Mouse (Mus musculus) liver, embryonic 16.5 days (tissue): ENCODE measurements around the gene Nlrp3. TPM values are rescaled to one million over a fixed set of nuclear protein-coding genes. Genes with fewer than 3 reads are reported as not detected.

ENCODE experiments used
- ATAC-seq: fragments of 200-750 bp; cut with Nextera tagmentation; 2 replicates; pipeline ENCODE4 v1.8.0; 2017; ENCODE audit warnings: low read depth, mild to moderate bottlenecking, moderate number of reproducible peaks, moderate library complexity
- H3K27ac ChIP-seq: fragments of 300-500 bp; sonication (generic); 2 replicates; pipeline ENCODE4 v1.5.1; 2014; ENCODE audit warnings: mild to moderate bottlenecking, low read length
- H3K27me3 ChIP-seq: fragments of 300-500 bp; sonication (generic); 2 replicates; pipeline ENCODE4 v1.6.1; 2014; ENCODE audit warnings: low read depth, low read length, mixed read lengths; ENCODE audit not compliant: control insufficient read depth, insufficient read depth
- H3K36me3 ChIP-seq: fragments of 300-500 bp; sonication (generic); 2 replicates; pipeline ENCODE4 v1.6.1; 2014; ENCODE audit warnings: mild to moderate bottlenecking; ENCODE audit not compliant: control insufficient read depth, insufficient read depth
- H3K4me1 ChIP-seq: fragments of 300-500 bp; sonication (generic); 2 replicates; pipeline ENCODE4 v1.6.1; 2014; ENCODE audit warnings: low read depth, low read length, mixed read lengths; ENCODE audit not compliant: control insufficient read depth
- H3K4me2 ChIP-seq: fragments of 300-500 bp; sonication (generic); 2 replicates; pipeline ENCODE4 v1.6.1; 2014; ENCODE audit warnings: low read depth, low read length, mixed read lengths
- H3K4me3 ChIP-seq: fragments of 300-500 bp; sonication (generic); 2 replicates; pipeline ENCODE4 v1.5.1; 2014; ENCODE audit warnings: low read depth, mild to moderate bottlenecking, low read length
- H3K9ac ChIP-seq: fragments of 300-500 bp; sonication (generic); 2 replicates; pipeline ENCODE4 v1.6.1; 2014; ENCODE audit warnings: low read depth, low read length
- H3K9me3 ChIP-seq: fragments of 300-500 bp; sonication (generic); replicated peaks from 2 replicates; pipeline ENCODE4 v1.6.1; 2016; ENCODE audit warnings: low read length; ENCODE audit not compliant: control insufficient read depth
- WGBS: fragments of 180-500 bp; shearing (Covaris S2); extraction: QIAGEN DNeasy Blood & Tissue Kit; methylation state at CpG from one replicate; pipeline ENCODE4 v1.1.7; 2014; ENCODE audit not compliant: insufficient replicate concordance; 5-methylcytosine and 5-hydroxymethylcytosine counted together
- polyA plus RNA-seq: library from polyadenylated mRNA; unstranded; fragments of >200 nt; fragmentation: Nextera tagmentation; extraction: Ambion mirVana; gene quantifications from 2 replicates; pipeline ENCODE4 v1.2.1, GENCODE M21; 2015

The Nlrp3 gene
- polyA plus RNA-seq, 1 experiment from 2014 or later: 0.89 TPM

DNA sequence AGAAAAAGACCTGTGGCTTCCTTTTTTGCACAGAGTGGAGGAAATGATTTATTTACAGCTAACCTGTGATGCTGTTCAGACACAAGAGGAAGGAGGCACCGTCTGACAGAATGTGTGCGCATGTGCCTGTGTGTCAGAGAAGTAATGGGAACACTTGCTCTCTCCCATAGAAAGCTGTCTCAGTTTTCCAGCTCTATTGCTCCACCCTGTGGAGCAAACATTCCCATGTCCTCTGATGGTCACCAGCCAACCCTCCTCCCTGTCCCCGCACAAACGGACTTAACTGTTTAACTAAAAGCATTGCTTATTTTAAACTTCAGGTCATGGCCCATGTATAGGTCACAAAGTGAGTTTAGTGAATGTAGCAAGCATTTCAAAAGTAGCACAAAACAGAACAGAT, 72.8 kb downstream of the Nlrp3 start:
- H3K4me1 ChIP-seq: no peaks in the 10 kb centered on the region
- no peaks in the 10 kb centered on the region for H3K36me3 ChIP-seq
- H3K27ac ChIP-seq: no peak overlapping the region
- H3K4me3 ChIP-seq: no peak overlapping the region
- no peaks in the 10 kb centered on the region for H3K9me3 ChIP-seq
- H3K27me3 ChIP-seq: no peaks in the 10 kb centered on the region
- 36% methylated on average over 4 of the region's 4 CpGs for WGBS
- no peak overlapping the region for H3K9ac ChIP-seq
- no peak overlapping the region for H3K4me2 ChIP-seq
- ATAC-seq: no peak

Other genes starting within 250 kb of the Nlrp3 start
- gene Wnt9a, start 234.6 kb upstream of the Nlrp3 start, polyA plus RNA-seq: 0.22 and 0.32 TPM in 2 replicates
- not detected in 2 replicates for gene Prss38, start 165.9 kb upstream of the Nlrp3 start, polyA plus RNA-seq
- gene Jmjd4, start 91.5 kb upstream of the Nlrp3 start, polyA plus RNA-seq: 3.4 and 3.7 TPM in 2 replicates
- 26.3 and 28.7 TPM in 2 replicates for gene Snap47, start 90.4 kb upstream of the Nlrp3 start, polyA plus RNA-seq
- 1.0 and 1.4 TPM in 2 replicates for gene Zfp867, start 69.1 kb upstream of the Nlrp3 start, polyA plus RNA-seq
- 4.5 and 4.8 TPM in 2 replicates for gene Zkscan17, start 14.8 kb upstream of the Nlrp3 start, polyA plus RNA-seq
- not detected in 2 replicates for gene Olfr222, start 34.7 kb downstream of the Nlrp3 start, polyA plus RNA-seq
- gene Olfr223, start 51.7 kb downstream of the Nlrp3 start, polyA plus RNA-seq: not detected in 2 replicates
- 5.7 and 6.6 TPM in 2 replicates for gene Mprip, start 119.7 kb downstream of the Nlrp3 start, polyA plus RNA-seq
- 2.1 and 2.5 TPM in 2 replicates for gene Pld6, start 246.1 kb downstream of the Nlrp3 start, polyA plus RNA-seq